Mouse (Mus musculus): ENCODE data around the gene Tas2r143.

The Tas2r143 gene

GRCm38 (mm10) chr6:42397041-42397657, 2.9 kb upstream of the Tas2r143 start:
- no peak for DNase-seq (ENCODE audit: low read depth)

DNA sequence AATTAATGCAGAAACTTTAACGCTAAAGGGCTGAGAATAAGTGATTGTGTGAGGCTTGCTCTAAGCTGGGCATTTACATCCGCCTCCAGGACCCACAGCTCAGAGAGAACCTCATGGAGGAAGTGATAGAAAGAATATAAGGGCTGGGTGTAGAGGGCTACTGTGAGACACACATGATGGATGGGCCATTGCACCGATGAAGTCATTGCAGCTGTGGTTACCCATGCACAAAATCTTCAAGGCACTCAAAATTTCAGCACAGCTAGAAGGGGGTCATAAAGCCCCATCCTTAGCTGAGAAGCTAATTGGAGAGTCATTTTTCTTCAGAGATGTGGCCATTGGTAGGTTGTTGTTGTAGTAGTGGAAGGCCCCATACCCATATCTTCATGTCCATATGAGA, 1.8 kb upstream of the Tas2r143 start:
- no peak for DNase-seq (ENCODE audit: low read depth)

DNA sequence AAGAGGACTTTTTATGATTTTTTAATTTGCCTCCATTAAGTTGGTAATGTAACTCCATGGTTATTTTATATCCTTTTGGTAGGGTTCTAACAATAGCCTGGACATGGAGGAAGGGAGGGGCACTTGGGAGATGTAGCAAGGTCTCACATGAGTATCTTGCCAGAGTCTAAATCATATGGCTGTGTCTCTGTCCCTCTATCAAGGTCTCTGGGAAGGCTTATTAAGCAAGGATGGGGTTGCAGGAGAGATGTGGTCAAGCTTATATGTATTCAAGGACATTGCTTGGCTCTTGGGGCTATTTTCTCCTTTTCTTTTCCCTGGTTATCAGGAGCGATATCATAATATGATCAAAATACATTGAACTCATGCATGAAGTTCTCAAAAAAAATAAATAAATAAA, 1.0 kb upstream of the Tas2r143 start:
- no peak for DNase-seq (ENCODE audit: low read depth)

DNA sequence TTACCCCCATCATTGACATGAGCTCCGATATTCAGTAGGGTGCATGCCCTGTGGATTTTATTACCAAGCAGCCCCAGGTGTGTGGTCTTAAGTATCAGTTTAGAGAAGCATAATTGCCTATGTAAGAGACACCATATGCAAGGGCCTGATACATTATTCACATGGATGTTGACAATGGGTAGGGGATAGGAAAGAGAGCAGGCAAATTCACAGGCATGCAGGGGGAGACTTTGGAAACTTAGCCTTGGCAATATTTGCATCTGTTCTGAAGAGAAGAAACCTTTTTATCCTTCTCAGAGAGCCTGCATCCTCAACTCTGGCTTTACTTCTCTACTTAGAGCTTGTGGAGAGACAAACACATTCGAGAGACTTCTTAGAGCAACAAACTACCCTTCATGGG, 5.1 kb downstream of the Tas2r143 start, which contains the start of gene Tas2r135:
TSS of gene Tas2r135 (plus strand) at position 301 of the 400 bp plus-strand sequence.
- no peak for DNase-seq (ENCODE audit: low read depth)

GRCm38 (mm10) chr6:42419443-42419842, 19.4 kb downstream of the Tas2r143 start:
- peak; percentile 73 for DNase-seq (ENCODE audit: low read depth)

DNA sequence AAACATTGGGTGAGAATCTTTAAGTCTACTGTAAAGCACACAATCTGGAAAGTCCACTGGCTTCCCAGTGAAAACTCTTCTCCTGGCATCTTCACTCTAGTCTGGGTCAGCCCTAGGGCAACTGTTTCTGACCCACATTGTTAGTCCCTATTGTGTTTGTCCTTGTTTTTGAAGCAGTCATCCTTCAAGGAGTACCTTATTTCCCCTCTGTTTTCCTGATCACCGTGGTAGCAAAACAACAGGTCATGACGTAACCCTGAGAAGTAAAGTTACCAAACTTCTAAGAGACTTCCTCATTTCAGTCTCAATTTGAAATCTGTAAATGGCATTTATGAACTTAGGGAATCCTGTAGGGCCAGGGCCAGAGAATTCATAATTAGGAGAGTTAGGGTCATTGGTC, 21.4 kb downstream of the Tas2r143 start:
- peak; percentile 50 for DNase-seq (ENCODE audit: low read depth)

DNA sequence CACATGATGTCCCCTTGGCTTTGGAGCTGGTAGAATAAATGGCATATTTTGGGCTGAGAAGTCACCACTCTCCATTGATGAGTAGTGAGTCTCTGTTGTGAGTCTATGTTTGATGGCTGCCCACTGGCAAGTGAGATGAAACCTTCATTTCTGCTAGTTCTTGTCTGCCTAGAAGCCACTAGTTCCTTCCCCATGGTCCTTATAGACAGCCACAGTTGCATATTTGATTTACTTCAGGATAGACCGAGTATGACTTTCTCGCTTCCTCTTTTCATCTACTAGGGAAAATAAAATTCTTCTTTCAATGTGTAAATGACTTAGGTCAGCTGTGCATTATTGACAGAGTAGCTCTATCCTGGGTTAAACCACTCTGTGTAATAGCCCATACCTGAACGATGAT, 24.4 kb downstream of the Tas2r143 start:
- DNase-seq (ENCODE audit: low read depth): no peak

DNA sequence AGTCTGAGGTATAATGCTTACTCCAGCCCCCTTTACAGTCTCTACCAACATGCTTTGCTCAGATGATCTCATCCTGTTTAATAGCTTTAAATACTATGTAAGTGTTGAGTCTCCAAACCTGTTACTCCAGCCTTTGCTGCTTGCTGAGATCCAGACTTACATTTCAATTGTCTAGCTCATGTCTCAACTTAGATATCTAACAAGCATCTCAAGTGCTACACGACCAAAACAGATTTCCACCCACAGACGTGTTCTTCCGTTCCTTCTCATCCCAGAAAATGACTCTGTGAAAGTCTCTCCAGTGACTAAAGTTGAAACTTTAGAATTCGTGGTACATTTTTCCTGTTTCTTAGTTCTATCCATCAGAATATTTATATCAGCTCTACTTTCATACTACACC, 26.3 kb downstream of the Tas2r143 start:
- DNase-seq (ENCODE audit: low read depth): no peak

- peak; percentile 49 for DNase-seq (ENCODE audit: low read depth)
These were observed 33.5 kb downstream of the Tas2r143 start for GRCm38 (mm10) chr6:42433554-42433953.

- no peak for DNase-seq (ENCODE audit: low read depth)
These were observed 34.4 kb downstream of the Tas2r143 start, which contains the start of gene Tas2r126 for GRCm38 (mm10) chr6:42434446-42434845. TSS of gene Tas2r126 (plus strand) at chr6:42434535.

GRCm38 (mm10) chr6:42435490-42435889, 35.5 kb downstream of the Tas2r143 start:
- DNase-seq (ENCODE audit: low read depth): no peak

DNA sequence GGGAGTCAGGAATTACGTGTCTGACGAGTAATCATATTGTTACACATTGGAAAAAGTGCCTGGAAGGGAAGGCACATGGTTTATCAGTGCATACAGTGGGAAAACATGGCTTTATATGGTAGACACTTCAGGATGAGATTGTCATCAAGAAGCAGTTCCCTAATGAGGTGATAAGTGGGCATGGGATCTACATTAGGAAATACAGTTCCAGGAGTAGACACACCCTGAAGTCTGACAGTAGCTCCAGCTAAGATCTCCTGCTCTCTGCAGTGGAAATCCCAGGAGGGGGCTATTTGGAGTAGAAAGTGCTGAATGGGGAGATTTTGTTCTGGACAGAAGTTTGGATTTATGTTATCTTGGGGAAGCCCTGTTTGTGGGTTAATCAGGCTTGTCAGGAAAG, 41.4 kb downstream of the Tas2r143 start:
- no peak for DNase-seq (ENCODE audit: low read depth)

- DNase-seq (ENCODE audit: low read depth): no peak
These were observed 44.5 kb downstream of the Tas2r143 start for GRCm38 (mm10) chr6:42444491-42444890.

- DNase-seq (ENCODE audit: low read depth): no peak
These were observed 47.3 kb downstream of the Tas2r143 start for GRCm38 (mm10) chr6:42447381-42447780.

Measured in 416B (cell line).